Mouse (Mus musculus) cerebellum, adult 9-10 months (tissue): ENCODE data around the gene Gm20532.

Experiments used
- DNase-seq: peaks from one replicate; pipeline ENCODE4 v3.0.0; 2022

The Gm20532 gene

GRCm38 (mm10) chr2:26574862-26575261 is 11.6 kb upstream of the Gm20532 start:
- DNase-seq, result no peak

- DNase-seq, result no peak
Measured at GRCm38 (mm10) chr2:26575378-26575777, 11.1 kb upstream of the Gm20532 start.

GRCm38 (mm10) chr2:26575865-26576264 is 10.6 kb upstream of the Gm20532 start:
- DNase-seq, result no peak

- no peak for DNase-seq
Measured at GRCm38 (mm10) chr2:26576462-26576861, 10.0 kb upstream of the Gm20532 start.

- DNase-seq, result no peak
Measured at GRCm38 (mm10) chr2:26578369-26578768, 8.1 kb upstream of the Gm20532 start.

GRCm38 (mm10) chr2:26579714-26580113 is 6.7 kb upstream of the Gm20532 start, which contains the start of gene Egfl7:
Gene Egfl7, plus strand, starts transcription at chr2:26580014.
- DNase-seq, result no peak

GRCm38 (mm10) chr2:26580751-26581150 is 5.7 kb upstream of the Gm20532 start:
- DNase-seq, result no peak

- no peak for DNase-seq
Measured at GRCm38 (mm10) chr2:26582203-26582602, 4.2 kb upstream of the Gm20532 start.

GRCm38 (mm10) chr2:26582741-26583140 is 3.7 kb upstream of the Gm20532 start:
- no peak for DNase-seq

GRCm38 (mm10) chr2:26583640-26584039 is 2.8 kb upstream of the Gm20532 start:
- DNase-seq, result no peak

GRCm38 (mm10) chr2:26585713-26586112 is 726 bp upstream of the Gm20532 start:
- DNase-seq, result peak; percentile 20

- no peak for DNase-seq
Measured at GRCm38 (mm10) chr2:26587044-26587405, 586 bp downstream of the Gm20532 start.

- no peak for DNase-seq
Measured at GRCm38 (mm10) chr2:26588573-26588972, 2.1 kb downstream of the Gm20532 start.

- DNase-seq, result no peak
Measured at GRCm38 (mm10) chr2:26589284-26589683, 2.8 kb downstream of the Gm20532 start.

- no peak for DNase-seq
Measured at GRCm38 (mm10) chr2:26590282-26590681, 3.8 kb downstream of the Gm20532 start.

- DNase-seq, result no peak
Measured at GRCm38 (mm10) chr2:26590962-26591361, 4.5 kb downstream of the Gm20532 start.

GRCm38 (mm10) chr2:26591416-26591815 is 5.0 kb downstream of the Gm20532 start:
- DNase-seq, result no peak

- DNase-seq, result no peak
Measured at GRCm38 (mm10) chr2:26593211-26594021, 7.0 kb downstream of the Gm20532 start.

GRCm38 (mm10) chr2:26594022-26594346 is 7.5 kb downstream of the Gm20532 start:
- DNase-seq, result no peak

GRCm38 (mm10) chr2:26594461-26594933 is 8.1 kb downstream of the Gm20532 start:
- no peak for DNase-seq

- DNase-seq, result no peak
Measured at GRCm38 (mm10) chr2:26594934-26595724, 8.7 kb downstream of the Gm20532 start.

- DNase-seq, result no peak
Measured at GRCm38 (mm10) chr2:26595725-26596435, 9.4 kb downstream of the Gm20532 start.

- DNase-seq, result no peak
Measured at GRCm38 (mm10) chr2:26596898-26597297, 10.5 kb downstream of the Gm20532 start.
